Mouse (Mus musculus) neural tube, embryonic 14.5 days (tissue): Measurements from ENCODE around the gene Mthfsd. TPM values are rescaled to one million over a fixed set of nuclear protein-coding genes. Genes with fewer than 3 reads are reported as not detected.

Experiments used
- ATAC-seq: fragments of 200-750 bp; cut with Nextera tagmentation; 2 replicates; pipeline ENCODE4 v1.8.0; 2017; ENCODE audit warnings: low read depth, mild to moderate bottlenecking, moderate TSS enrichment, moderate library complexity
- H3K27ac ChIP-seq: fragments of 300-500 bp; sonication (generic); 2 replicates; pipeline ENCODE4 v1.5.1; 2014; ENCODE audit warnings: low read depth, mild to moderate bottlenecking, control low read depth, low read length, moderate library complexity, mixed read lengths
- H3K27me3 ChIP-seq: fragments of 300-500 bp; sonication (generic); 2 replicates; pipeline ENCODE4 v1.6.1; 2014; ENCODE audit warnings: low read length; ENCODE audit not compliant: control insufficient read depth, insufficient read depth
- H3K36me3 ChIP-seq: fragments of 300-500 bp; sonication (generic); 2 replicates; pipeline ENCODE4 v1.6.1; 2014; ENCODE audit warnings: low read length, mixed read lengths; ENCODE audit not compliant: control insufficient read depth, insufficient read depth
- H3K4me1 ChIP-seq: fragments of 300-500 bp; sonication (generic); 2 replicates; pipeline ENCODE4 v1.6.1; 2014; ENCODE audit warnings: low read length; ENCODE audit not compliant: control insufficient read depth, insufficient read depth
- H3K4me2 ChIP-seq: fragments of 300-500 bp; sonication (generic); 2 replicates; pipeline ENCODE4 v1.6.1; 2014; ENCODE audit warnings: mild to moderate bottlenecking, low read depth, low read length, control low read depth
- H3K4me3 ChIP-seq: fragments of 300-500 bp; sonication (generic); 2 replicates; pipeline ENCODE4 v1.5.1; 2014; ENCODE audit warnings: low read depth, low read length, control low read depth, mixed read lengths
- H3K9ac ChIP-seq: fragments of 300-500 bp; sonication (generic); replicated peaks from 2 replicates; pipeline ENCODE4 v1.6.1; 2014; ENCODE audit warnings: low read depth, mild to moderate bottlenecking, control low read depth, low read length, mixed read lengths
- H3K9me3 ChIP-seq: fragments of 300-500 bp; sonication (generic); 2 replicates; pipeline ENCODE4 v1.6.1; 2016; ENCODE audit warnings: low read length; ENCODE audit not compliant: control insufficient read depth
- WGBS: fragments of 180-500 bp; shearing (Covaris S2); extraction: QIAGEN DNeasy Blood & Tissue Kit; methylation state at CpG from one replicate; pipeline ENCODE4 v1.1.7; 2014; 5-methylcytosine and 5-hydroxymethylcytosine counted together
- polyA plus RNA-seq: library from polyadenylated mRNA; unstranded; fragments of >200 nt; fragmentation: Nextera tagmentation; extraction: Ambion mirVana; gene quantifications from 2 replicates; pipeline ENCODE4 v1.2.1, GENCODE M21; 2014

Gene Mthfsd
- polyA plus RNA-seq, 1 experiment from 2014 or later = 43.3 TPM

DNA sequence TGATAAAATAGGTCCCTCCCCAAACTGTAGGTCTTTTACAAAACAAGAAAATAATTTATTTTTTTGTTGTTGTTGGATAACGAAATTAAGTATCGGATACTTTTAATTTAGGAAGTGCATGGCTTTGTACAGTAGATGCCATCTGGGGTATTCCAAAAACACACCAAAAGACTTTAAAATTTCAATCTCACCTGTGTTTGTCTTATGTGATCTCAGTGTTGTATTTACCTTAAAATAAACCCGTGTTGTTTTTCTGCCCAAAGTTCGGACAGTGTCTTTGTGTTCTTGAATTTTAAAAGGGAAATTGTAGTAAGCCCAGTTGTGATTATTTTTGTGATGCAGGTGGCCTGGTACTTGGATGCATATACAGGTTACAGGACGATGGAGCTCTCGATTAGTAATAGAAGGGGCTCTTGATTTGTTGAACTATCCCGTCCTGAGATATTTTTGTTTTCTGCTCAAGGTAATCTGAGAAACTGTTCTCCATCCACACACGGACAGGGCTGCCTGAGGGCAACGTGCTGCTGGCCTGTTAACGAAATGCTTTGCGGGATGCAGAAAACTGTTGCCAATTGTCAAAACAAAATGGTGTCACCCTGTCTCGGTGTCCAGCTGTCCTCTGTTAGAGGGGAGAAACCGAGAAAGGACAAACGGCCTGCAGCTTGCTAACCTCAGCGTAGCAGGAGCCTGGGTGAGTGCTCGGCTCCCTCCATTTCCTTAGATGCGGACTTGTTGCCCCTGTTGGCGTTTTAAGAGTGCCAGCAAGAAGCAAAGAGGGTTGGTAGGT is 10.6 kb upstream of the Mthfsd start:
- H3K9ac ChIP-seq = no peak overlapping the region
- peaks cover 70% of the 10 kb centered on the region for H3K27me3 ChIP-seq
- H3K4me1 ChIP-seq = peaks cover 4% of the 10 kb centered on the region; the same call in 1 of the 2 replicates
- 2% methylated on average over 18 of the region's 18 CpGs for WGBS
- no peak for ATAC-seq
- no peak overlapping the region for H3K4me2 ChIP-seq
- no peaks in the 10 kb centered on the region for H3K36me3 ChIP-seq
- H3K9me3 ChIP-seq = no peaks in the 10 kb centered on the region
- H3K4me3 ChIP-seq = peak overlapping the region; percentile 3; the same call in 1 of the 2 replicates
- H3K27ac ChIP-seq = no peak overlapping the region

DNA sequence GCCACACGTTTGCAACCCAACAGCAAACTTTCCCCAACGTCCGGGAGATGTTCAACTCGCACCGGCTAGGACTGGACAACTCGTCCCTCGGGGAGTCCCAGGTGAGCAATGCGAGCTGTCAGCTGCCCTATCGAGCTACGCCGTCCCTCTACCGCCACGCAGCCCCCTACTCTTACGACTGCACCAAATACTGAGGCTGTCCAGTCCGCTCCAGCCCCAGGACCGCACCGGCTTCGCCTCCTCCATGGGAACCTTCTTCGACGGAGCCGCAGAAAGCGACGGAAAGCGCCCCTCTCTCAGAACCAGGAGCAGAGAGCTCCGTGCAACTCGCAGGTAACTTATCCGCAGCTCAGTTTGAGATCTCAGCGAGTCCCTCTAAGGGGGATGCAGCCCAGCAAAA is 9.7 kb upstream of the Mthfsd start:
- Histone ChIP-seq H3K9ac (no peak overlapping the region), H3K36me3 (no peaks in the 10 kb centered on the region), H3K4me3 (peak overlapping the region; percentile 31), H3K27me3 (peaks cover 66% of the 10 kb centered on the region), H3K9me3 (no peaks in the 10 kb centered on the region), H3K4me1 (peaks cover 4% of the 10 kb centered on the region; the same call in 1 of the 2 replicates), H3K4me2 (no peak overlapping the region), H3K27ac (no peak overlapping the region)
- under 1% methylated on average over 28 of the region's 28 CpGs for WGBS
- ATAC-seq = no peak

DNA sequence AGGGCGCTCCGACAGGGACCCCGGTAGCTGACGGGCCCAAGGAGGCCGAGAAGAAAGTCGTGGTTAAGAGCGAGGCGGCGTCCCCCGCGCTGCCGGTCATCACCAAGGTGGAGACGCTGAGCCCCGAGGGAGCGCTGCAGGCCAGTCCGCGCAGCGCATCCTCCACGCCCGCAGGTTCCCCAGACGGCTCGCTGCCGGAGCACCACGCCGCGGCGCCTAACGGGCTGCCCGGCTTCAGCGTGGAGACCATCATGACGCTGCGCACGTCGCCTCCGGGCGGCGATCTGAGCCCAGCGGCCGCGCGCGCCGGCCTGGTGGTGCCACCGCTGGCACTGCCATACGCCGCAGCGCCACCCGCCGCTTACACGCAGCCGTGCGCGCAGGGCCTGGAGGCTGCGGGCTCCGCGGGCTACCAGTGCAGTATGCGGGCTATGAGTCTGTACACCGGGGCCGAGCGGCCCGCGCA is 9.0 kb upstream of the Mthfsd start:
- Histone ChIP-seq H3K36me3 (no peaks in the 10 kb centered on the region), H3K4me3 (peak overlapping the region; percentile 31), H3K27ac (no peak overlapping the region), H3K4me2 (peak overlapping the region; percentile 41; the same call in 1 of the 2 replicates), H3K27me3 (peaks cover 62% of the 10 kb centered on the region), H3K9me3 (no peaks in the 10 kb centered on the region), H3K4me1 (peaks cover 4% of the 10 kb centered on the region; the same call in 1 of the 2 replicates), H3K9ac (no peak overlapping the region; the same call in 1 of the 2 replicates)
- ATAC-seq = no peak
- 0% methylated on average over 50 of the region's 62 CpGs for WGBS

DNA sequence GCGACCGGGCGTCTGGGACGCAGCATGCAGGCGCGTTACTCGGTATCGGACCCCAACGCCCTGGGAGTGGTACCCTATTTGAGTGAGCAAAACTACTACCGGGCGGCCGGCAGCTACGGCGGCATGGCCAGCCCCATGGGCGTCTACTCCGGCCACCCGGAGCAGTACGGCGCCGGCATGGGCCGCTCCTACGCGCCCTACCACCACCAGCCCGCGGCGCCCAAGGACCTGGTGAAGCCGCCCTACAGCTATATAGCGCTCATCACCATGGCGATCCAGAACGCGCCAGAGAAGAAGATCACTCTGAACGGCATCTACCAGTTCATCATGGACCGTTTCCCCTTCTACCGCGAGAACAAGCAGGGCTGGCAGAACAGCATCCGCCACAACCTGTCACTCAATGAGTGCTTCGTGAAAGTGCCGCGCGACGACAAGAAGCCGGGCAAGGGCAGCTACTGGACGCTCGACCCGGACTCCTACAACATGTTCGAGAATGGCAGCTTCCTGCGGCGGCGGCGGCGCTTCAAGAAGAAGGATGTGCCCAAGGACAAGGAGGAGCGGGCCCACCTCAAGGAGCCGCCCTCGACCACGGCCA is 8.5 kb upstream of the Mthfsd start:
- H3K9ac ChIP-seq = no peak overlapping the region

DNA sequence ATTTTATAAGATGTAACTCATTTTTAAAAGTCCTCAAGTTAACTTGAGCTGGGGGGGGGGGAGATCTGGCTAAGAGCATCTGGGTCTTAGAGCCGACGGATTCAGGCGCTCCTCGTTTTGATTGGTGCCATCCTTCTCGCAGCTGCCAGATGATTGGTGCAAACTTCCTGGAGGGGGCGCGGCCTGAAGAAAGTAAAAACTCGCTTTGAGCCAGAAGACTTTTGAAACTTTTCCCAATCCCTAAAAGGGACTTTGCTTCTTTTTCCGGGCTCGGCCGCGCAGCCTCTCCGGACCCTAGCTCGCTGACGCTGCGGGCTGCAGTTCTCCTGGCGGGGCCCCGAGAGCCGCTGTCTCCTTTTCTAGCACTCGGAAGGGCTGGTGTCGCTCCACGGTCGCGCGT is 7.8 kb upstream of the Mthfsd start, which contains the start of gene Foxc2:
Foxc2 (plus strand) TSS at position 224 of the 400 bp plus-strand sequence.
- H3K27ac ChIP-seq = no peak within 1 kb of the TSS
- no peak for ATAC-seq
- peaks cover 4% of the 10 kb centered on the region; the same call in 1 of the 2 replicates for H3K4me1 ChIP-seq
- peak within 1 kb of the TSS; percentile 31 for H3K4me3 ChIP-seq
- WGBS = 0% methylated on average over 25 of the region's 25 CpGs
- no peaks in the 10 kb centered on the region for H3K9me3 ChIP-seq
- 0 out of 2 replicates have a peak within 1 kb of the TSS, but pooled peaks have one; percentile 28 for H3K9ac ChIP-seq
- H3K27me3 ChIP-seq = peaks cover 56% of the 10 kb centered on the region
- peak within 1 kb of the TSS; percentile 41 for H3K4me2 ChIP-seq
- no peaks in the 10 kb centered on the region for H3K36me3 ChIP-seq

More for the DNA sequence above, 8.5 kb upstream of the Mthfsd start:
- Histone ChIP-seq H3K36me3 (no peaks in the 10 kb centered on the region), H3K4me1 (peaks cover 4% of the 10 kb centered on the region; the same call in 1 of the 2 replicates), H3K4me3 (peak overlapping the region; percentile 31), H3K9me3 (no peaks in the 10 kb centered on the region), H3K27ac (no peak overlapping the region), H3K27me3 (peaks cover 57% of the 10 kb centered on the region), H3K4me2 (peak overlapping the region; percentile 41)
- WGBS = 1% methylated on average over 49 of the region's 55 CpGs
- peak; percentile 53; the same call in 1 of the 2 replicates for ATAC-seq

DNA sequence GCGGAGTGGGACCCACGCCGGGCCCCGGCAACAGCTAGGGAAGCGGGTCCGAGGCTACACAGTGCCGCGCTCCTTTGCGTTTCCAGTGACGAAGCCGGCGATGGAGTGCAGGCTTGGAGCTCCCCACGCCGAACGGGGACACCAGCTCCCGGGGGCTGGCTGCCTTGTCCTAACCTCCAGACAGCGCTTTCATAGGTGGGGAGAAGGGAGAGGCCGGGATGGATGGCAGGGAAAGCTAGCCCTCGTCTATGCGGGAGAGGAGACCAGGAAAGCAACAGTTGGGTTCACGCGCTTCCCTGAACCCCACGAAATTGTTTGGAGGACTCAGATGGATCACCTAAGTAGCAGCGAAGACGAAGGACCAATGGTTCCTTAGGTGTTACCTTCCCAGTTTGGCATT is 6.9 kb upstream of the Mthfsd start:
- Histone ChIP-seq H3K27me3 (peaks cover 50% of the 10 kb centered on the region), H3K9me3 (no peaks in the 10 kb centered on the region), H3K9ac (no peak overlapping the region), H3K36me3 (no peaks in the 10 kb centered on the region), H3K4me1 (peaks cover 4% of the 10 kb centered on the region; the same call in 1 of the 2 replicates), H3K27ac (no peak overlapping the region), H3K4me2 (no peak overlapping the region), H3K4me3 (no peak overlapping the region; the same call in 1 of the 2 replicates)
- ATAC-seq = no peak
- 2% methylated on average over 25 of the region's 25 CpGs for WGBS

DNA sequence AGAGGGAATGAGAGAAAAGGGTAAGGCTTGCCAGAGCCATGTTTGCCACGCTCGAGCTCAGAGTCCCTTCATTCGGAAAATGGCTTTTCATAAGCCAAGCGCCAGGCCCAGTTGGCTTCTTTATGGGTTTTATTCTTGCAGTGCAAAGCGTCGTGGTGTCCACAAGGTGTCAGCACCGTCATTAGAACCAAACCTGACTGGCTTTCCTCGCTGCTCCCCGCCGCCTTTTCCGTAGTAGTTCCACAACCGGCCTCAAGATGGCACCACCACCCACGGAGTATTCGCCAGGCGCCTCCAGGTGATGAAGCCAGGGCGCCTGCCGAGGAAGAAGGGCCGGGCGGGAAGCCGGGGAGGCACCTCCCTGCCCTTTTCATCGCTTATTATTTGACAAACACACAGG is 5.1 kb upstream of the Mthfsd start:
- Histone ChIP-seq H3K27ac (no peak overlapping the region), H3K9ac (no peak overlapping the region), H3K27me3 (peaks cover 44% of the 10 kb centered on the region), H3K4me1 (peaks cover 4% of the 10 kb centered on the region; the same call in 1 of the 2 replicates), H3K4me3 (no peak overlapping the region), H3K9me3 (no peaks in the 10 kb centered on the region), H3K4me2 (no peak overlapping the region), H3K36me3 (no peaks in the 10 kb centered on the region)
- WGBS = 1% methylated on average over 21 of the region's 21 CpGs
- peak; percentile 30 for ATAC-seq

DNA sequence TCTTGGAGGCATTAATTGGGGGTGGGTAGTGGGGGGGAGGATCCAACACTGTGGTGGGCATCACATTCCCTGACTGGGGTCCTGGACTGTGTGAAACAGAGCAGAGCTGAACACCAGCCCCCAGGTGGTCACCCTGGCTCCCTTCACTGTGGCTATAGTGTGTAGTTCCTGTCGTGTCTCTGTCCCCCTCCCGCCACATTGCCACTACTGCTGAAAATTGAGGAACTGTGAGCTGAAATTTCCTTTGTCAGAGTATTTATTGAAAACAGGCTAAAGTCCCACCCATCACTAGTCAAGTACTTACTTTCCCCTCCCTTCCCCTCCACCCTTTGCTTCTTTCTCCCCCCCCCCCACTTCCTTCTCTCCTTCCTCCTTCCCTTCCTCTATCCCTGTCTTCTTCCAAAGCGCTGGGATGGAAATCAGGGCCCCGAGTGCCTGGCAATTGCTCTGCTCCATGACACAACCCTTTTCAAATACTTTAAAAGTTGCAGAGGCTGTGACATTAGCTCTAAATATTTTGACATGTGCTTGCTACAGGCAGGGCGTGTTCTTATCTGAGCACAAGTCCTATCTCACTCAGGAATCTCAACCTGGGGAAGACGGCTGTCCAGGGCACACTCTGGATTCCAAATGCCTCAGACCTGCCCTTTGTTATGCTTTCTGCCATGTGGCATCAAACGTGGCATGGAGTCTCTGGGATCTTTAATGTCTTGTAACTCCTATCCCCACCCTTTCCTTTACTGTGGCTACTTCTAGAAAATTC is 3.1 kb upstream of the Mthfsd start:
- peaks cover 28% of the 10 kb centered on the region for H3K27me3 ChIP-seq
- H3K9me3 ChIP-seq = no peaks in the 10 kb centered on the region
- no peak overlapping the region for H3K27ac ChIP-seq
- no peak overlapping the region for H3K9ac ChIP-seq
- H3K4me3 ChIP-seq = no peak overlapping the region
- no peak overlapping the region for H3K4me2 ChIP-seq
- H3K36me3 ChIP-seq = no peaks in the 10 kb centered on the region
- 54% methylated on average over 7 of the region's 7 CpGs for WGBS
- peaks cover 7% of the 10 kb centered on the region; the same call in 1 of the 2 replicates for H3K4me1 ChIP-seq
- ATAC-seq = no peak
